Mouse (Mus musculus): ENCODE results near the gene Gtse1.

The Gtse1 gene

GRCm38 (mm10) chr15:85921855-85922254 lies 62.3 kb downstream of the Gtse1 start:
- no peak for DNase-seq (ENCODE audit: low read depth, low spot score)
